Mouse (Mus musculus) testis, adult 2 months (tissue): ENCODE data around the gene Stil.

Experiments
- CTCF ChIP-seq: fragments of 200-500 bp; IDR thresholded peaks from 2 replicates; pipeline ENCODE4 v1.5.1; 2012; ENCODE audit warnings: low read depth, mild to moderate bottlenecking, inconsistent platforms, low read length, moderate library complexity; ENCODE audit not compliant: control insufficient read depth, insufficient read depth, insufficient replicate concordance
- POLR2A ChIP-seq: fragments of 200-500 bp; IDR thresholded peaks from 2 replicates; pipeline ENCODE4 v1.6.1; 2012; ENCODE audit warnings: low read depth, mild to moderate bottlenecking, inconsistent platforms, low read length, moderate library complexity; ENCODE audit not compliant: control insufficient read depth

- TF ChIP-seq CTCF = no peak
- TF ChIP-seq POLR2A = no peak
These were observed 83.1 kb downstream of the Stil start for GRCm38 (mm10) chr4:115083031-115083430.
